Mouse (Mus musculus): ENCODE measurements at regions not wholly inside any gene's neighbourhood (a gene's known extent, or its start where the extent isn't known, plus 50 kb on each side); places are given as distances from the start of the nearest gene placed in this dataset.

- Histone ChIP-seq H3K4me3 (ENCODE audit: low read depth, low read length) (no peak overlapping the region), H3K9ac (ENCODE audit: low read length) (no peak overlapping the region), H3K36me3 (ENCODE audit: control insufficient read depth, insufficient read depth, low read length) (no peaks in the 10 kb centered on the region), H3K27ac (ENCODE audit: low read depth, low read length) (no peak overlapping the region), H3K9me3 (ENCODE audit: control insufficient read depth, low read length) (no peaks in the 10 kb centered on the region), H3K4me2 (ENCODE audit: low read depth) (no peak overlapping the region), H3K4me1 (ENCODE audit: control insufficient read depth, insufficient read depth, low read length) (no peaks in the 10 kb centered on the region), H3K27me3 (ENCODE audit: control insufficient read depth, insufficient read depth, low read length) (no peaks in the 10 kb centered on the region)
- no peak for DNase-seq (ENCODE audit: low spot score)
- 59% methylated on average over 5 of the region's 5 CpGs for WGBS
- no peak for ATAC-seq (ENCODE audit: insufficient read depth, low FRiP score, low TSS enrichment)
Measured at GRCm38 (mm10) chr4:47608673-47609072, 134.2 kb downstream of the Sec61b start.

DNA sequence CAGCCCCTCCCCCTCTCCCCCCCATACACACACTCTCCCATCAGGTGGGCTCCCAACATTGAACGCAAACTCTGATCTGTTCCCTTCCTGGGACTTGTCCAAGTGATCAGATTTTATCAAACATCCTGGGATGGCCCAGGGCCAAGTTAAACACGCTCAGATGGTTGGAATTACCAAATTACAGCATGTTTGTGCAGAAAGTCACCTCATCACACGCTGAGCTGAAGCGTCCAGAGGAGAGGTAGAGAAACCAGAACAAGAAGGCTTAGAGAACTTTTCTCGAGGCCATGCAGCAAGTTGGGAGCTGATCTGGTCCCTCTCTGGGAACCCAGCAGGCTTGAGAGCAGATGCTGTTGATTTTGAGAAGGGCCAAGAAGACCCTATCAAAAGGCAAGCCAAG, 136.5 kb downstream of the Sec61b start:
- 78% methylated on average over 5 of the region's 5 CpGs for WGBS
- H3K36me3 ChIP-seq (ENCODE audit: control insufficient read depth, insufficient read depth, low read length) = no peaks in the 10 kb centered on the region
- ATAC-seq (ENCODE audit: insufficient read depth, low FRiP score, low TSS enrichment) (no peak), DNase-seq (ENCODE audit: low spot score) (no peak)
- no peaks in the 10 kb centered on the region for H3K4me1 ChIP-seq (ENCODE audit: control insufficient read depth, insufficient read depth, low read length)
- H3K4me3 ChIP-seq (ENCODE audit: low read depth, low read length) = no peak overlapping the region
- H3K9me3 ChIP-seq (ENCODE audit: control insufficient read depth, low read length) = no peaks in the 10 kb centered on the region
- H3K27ac ChIP-seq (ENCODE audit: low read depth, low read length) = no peak overlapping the region
- H3K4me2 ChIP-seq (ENCODE audit: low read depth) = no peak overlapping the region
- H3K27me3 ChIP-seq (ENCODE audit: control insufficient read depth, insufficient read depth, low read length) = no peaks in the 10 kb centered on the region
- H3K9ac ChIP-seq (ENCODE audit: low read length) = no peak overlapping the region

DNA sequence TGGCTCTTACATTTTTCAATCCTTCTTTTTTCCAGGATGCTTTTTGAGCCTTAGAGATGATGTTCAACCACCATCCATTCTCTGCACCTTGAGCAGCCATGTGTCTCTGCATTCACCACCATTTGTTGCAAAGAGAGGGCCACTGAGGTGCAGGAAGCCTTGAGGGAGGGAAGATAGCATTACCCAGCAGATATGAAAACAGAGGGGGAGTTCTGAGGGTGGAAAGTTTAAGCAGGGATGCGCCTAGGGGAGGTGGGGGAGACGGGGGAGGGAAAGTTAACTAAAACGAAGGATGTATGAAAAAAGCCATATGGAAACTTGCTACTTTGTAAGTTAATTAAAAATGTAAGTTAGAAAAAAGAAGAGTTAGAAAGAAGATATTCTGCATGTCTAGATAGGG, 142.1 kb downstream of the Sec61b start:
- ATAC-seq (ENCODE audit: insufficient read depth, low FRiP score, low TSS enrichment) = no peak
- WGBS = 93% methylated on average over 3 of the region's 3 CpGs
- no peaks in the 10 kb centered on the region for H3K4me1 ChIP-seq (ENCODE audit: control insufficient read depth, insufficient read depth, low read length)

DNA sequence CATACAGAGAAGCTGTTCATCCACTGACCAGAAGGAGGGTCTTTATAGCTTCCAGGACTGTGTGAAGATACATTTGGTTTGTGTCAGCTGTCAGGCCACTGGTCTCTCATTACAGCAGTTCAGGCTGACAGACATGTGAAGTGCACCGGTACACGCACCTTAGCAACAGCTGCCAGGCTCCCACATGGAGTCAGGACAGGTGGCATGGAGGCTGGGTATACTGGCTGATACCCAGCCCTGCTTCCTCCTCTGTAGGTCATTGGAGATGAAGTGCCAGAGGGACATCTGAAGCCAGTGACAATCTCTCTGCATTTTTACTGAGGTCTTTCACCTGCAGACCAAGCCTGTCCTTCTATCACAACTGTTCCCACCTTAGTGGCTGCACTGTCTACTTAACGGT, 146.2 kb downstream of the Sec61b start:
- Histone ChIP-seq H3K4me3 (ENCODE audit: low read depth, low read length) (no peak overlapping the region), H3K4me2 (ENCODE audit: low read depth) (no peak overlapping the region), H3K4me1 (ENCODE audit: control insufficient read depth, insufficient read depth, low read length) (no peaks in the 10 kb centered on the region), H3K9ac (ENCODE audit: low read length) (no peak overlapping the region), H3K9me3 (ENCODE audit: control insufficient read depth, low read length) (no peaks in the 10 kb centered on the region), H3K27me3 (ENCODE audit: control insufficient read depth, insufficient read depth, low read length) (no peaks in the 10 kb centered on the region), H3K27ac (ENCODE audit: low read depth, low read length) (no peak overlapping the region), H3K36me3 (ENCODE audit: control insufficient read depth, insufficient read depth, low read length) (no peaks in the 10 kb centered on the region)
- no peak for ATAC-seq (ENCODE audit: insufficient read depth, low FRiP score, low TSS enrichment)
- WGBS = 88% methylated on average over 3 of the region's 3 CpGs
- no peak for DNase-seq (ENCODE audit: low spot score)

More for the DNA sequence above, 142.1 kb downstream of the Sec61b start:
- Histone ChIP-seq H3K27me3 (ENCODE audit: control insufficient read depth, insufficient read depth, low read length) (no peaks in the 10 kb centered on the region), H3K9ac (ENCODE audit: low read length) (no peak overlapping the region), H3K27ac (ENCODE audit: low read depth, low read length) (no peak overlapping the region), H3K36me3 (ENCODE audit: control insufficient read depth, insufficient read depth, low read length) (no peaks in the 10 kb centered on the region), H3K9me3 (ENCODE audit: control insufficient read depth, low read length) (no peaks in the 10 kb centered on the region), H3K4me2 (ENCODE audit: low read depth) (no peak overlapping the region), H3K4me3 (ENCODE audit: low read depth, low read length) (no peak overlapping the region)
- no peak for DNase-seq (ENCODE audit: low spot score)

DNA sequence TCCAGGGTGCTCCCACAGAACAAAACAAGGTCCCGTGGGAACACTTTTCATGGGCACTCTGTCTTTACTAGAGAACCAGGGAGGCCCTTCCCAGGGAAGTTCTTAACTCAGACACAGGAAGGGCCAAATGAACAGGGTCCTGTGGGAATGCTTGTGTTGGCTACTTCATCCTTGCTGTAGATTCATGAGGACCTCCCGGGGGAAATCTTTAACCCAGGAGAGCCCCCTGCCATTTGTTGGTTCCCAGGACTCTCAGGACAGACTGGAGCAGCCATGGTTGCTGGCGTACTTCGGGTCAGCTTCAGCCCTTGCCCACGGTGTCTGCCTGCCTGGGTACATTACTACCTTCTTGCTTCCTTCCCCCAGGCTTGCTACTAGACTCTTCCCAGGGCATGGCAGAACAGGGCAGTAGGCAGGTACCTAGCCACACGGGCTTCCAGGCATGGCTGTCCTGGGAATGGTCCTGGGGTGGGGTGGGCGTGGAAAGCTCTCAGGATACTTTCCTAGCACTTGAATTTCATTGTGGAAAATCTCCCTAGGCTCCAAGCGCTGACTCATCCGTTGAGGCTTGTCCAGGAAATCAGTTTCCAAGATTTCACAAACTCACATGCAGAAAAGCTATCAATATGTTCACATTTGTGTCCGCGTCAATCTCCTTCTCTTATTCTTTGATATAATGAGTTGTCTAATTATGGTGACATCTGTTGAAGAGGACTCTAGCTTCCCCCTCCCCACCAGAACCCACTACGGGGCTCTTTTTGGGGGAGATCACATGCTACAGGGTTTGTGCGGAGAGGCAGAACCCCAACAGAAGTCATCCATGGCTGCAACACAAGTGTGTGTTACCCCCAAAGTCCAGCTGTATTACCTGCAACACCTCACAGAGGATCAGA, 148.6 kb downstream of the Sec61b start:
- no peak overlapping the region for H3K4me2 ChIP-seq (ENCODE audit: low read depth)
- no peaks in the 10 kb centered on the region for H3K36me3 ChIP-seq (ENCODE audit: control insufficient read depth, insufficient read depth, low read length)
- 89% methylated on average over 13 of the region's 13 CpGs for WGBS
- H3K27me3 ChIP-seq (ENCODE audit: control insufficient read depth, insufficient read depth, low read length) = no peaks in the 10 kb centered on the region
- no peak overlapping the region for H3K27ac ChIP-seq (ENCODE audit: low read depth, low read length)
- no peak for ATAC-seq (ENCODE audit: insufficient read depth, low FRiP score, low TSS enrichment)
- no peaks in the 10 kb centered on the region for H3K9me3 ChIP-seq (ENCODE audit: control insufficient read depth, low read length)
- H3K9ac ChIP-seq (ENCODE audit: low read length) = no peak overlapping the region
- H3K4me3 ChIP-seq (ENCODE audit: low read depth, low read length) = no peak overlapping the region
- H3K4me1 ChIP-seq (ENCODE audit: control insufficient read depth, insufficient read depth, low read length) = no peaks in the 10 kb centered on the region
- DNase-seq (ENCODE audit: low spot score) = no peak

DNA sequence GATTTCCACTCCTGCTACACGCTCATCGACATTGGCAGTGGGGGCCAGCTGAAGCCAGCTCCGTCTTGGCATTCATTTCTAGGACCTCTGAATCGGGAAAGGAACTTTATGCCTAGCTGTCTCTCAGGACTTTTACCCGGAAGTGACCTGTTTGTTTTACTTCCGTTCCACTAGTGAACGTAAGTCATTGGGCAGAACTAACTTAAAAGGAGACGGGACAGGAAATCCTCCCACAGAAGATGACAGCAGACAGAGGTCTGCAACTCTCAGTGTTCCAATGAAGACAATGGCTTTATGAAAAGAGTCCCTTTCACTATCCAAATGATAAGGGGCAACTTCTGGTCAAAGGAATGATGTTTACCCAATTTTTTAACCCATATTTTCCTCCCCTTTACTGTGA, 155.5 kb downstream of the Sec61b start:
- no peaks in the 10 kb centered on the region for H3K9me3 ChIP-seq (ENCODE audit: control insufficient read depth, low read length)
- H3K36me3 ChIP-seq (ENCODE audit: control insufficient read depth, insufficient read depth, low read length) = no peaks in the 10 kb centered on the region
- H3K4me2 ChIP-seq (ENCODE audit: low read depth) = no peak overlapping the region
- no peaks in the 10 kb centered on the region for H3K4me1 ChIP-seq (ENCODE audit: control insufficient read depth, insufficient read depth, low read length)
- DNase-seq (ENCODE audit: low spot score) = no peak
- 68% methylated on average over 8 of the region's 8 CpGs for WGBS
- no peaks in the 10 kb centered on the region for H3K27me3 ChIP-seq (ENCODE audit: control insufficient read depth, insufficient read depth, low read length)
- H3K9ac ChIP-seq (ENCODE audit: low read length) = no peak overlapping the region
- H3K27ac ChIP-seq (ENCODE audit: low read depth, low read length) = no peak overlapping the region
- no peak overlapping the region for H3K4me3 ChIP-seq (ENCODE audit: low read depth, low read length)
- ATAC-seq (ENCODE audit: insufficient read depth, low FRiP score, low TSS enrichment) = no peak

DNA sequence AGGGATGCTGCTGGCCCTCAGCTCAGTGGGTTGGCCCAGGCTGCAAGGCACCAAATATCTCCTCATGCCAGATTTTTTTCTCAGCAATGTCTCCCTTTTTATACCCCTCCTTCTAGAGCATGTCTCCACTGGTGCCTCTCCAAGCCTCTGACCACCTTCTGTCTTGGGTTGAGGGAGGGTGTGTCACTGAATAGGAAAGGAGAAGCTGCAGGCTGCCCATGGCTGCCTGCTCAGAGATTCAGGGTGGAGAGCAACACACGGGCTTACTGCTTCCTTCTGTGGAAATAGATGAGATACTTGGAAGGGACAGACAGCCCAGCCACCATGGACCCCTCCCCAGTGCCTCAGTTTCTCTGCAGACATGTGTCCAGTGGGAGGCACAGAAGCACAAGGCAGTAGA, 156.0 kb downstream of the Sec61b start:
- H3K4me3 ChIP-seq (ENCODE audit: low read depth, low read length) = no peak overlapping the region
- H3K9ac ChIP-seq (ENCODE audit: low read length) = no peak overlapping the region
- ATAC-seq (ENCODE audit: insufficient read depth, low FRiP score, low TSS enrichment) (no peak), DNase-seq (ENCODE audit: low spot score) (no peak)
- no peak overlapping the region for H3K27ac ChIP-seq (ENCODE audit: low read depth, low read length)
- H3K27me3 ChIP-seq (ENCODE audit: control insufficient read depth, insufficient read depth, low read length) = no peaks in the 10 kb centered on the region
- H3K4me2 ChIP-seq (ENCODE audit: low read depth) = no peak overlapping the region
- WGBS = 67% methylated on average over 1 of the region's 1 CpGs
- no peaks in the 10 kb centered on the region for H3K9me3 ChIP-seq (ENCODE audit: control insufficient read depth, low read length)
- no peaks in the 10 kb centered on the region for H3K36me3 ChIP-seq (ENCODE audit: control insufficient read depth, insufficient read depth, low read length)
- H3K4me1 ChIP-seq (ENCODE audit: control insufficient read depth, insufficient read depth, low read length) = no peaks in the 10 kb centered on the region

DNA sequence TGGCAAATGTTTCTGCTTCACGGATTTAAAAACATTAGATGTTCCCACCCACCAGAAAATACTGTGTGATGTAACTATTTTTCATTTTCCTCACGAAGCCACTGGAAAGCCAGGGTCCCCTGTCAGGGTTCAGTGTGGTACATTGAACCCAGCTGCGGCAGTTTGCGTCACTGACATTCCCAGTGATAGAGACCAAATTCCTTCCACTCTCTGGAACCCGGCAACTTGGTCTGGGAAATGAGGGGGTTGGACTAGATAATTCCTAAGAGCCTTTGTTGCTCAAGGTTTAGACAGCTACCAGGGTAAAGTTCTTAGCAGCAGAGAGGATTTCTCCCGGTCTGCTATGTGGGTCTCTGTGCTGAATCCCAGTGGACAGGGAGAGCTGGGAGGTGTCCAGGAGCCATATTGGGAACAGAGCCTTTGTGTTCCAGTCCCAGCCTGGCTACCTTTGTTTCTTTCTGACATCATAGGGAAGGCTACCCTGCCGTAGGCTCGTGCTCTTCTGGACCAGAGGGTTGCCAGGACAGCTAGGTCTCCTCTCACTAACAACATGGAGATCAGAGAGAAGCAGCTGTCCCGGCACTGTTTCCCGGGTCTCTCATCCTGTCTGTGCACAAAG, 164.5 kb downstream of the Sec61b start:
- DNase-seq (ENCODE audit: low spot score) = no peak
- Histone ChIP-seq H3K27me3 (ENCODE audit: control insufficient read depth, insufficient read depth, low read length) (no peaks in the 10 kb centered on the region), H3K4me1 (ENCODE audit: control insufficient read depth, insufficient read depth, low read length) (no peaks in the 10 kb centered on the region), H3K9ac (ENCODE audit: low read length) (no peak overlapping the region), H3K27ac (ENCODE audit: low read depth, low read length) (no peak overlapping the region), H3K9me3 (ENCODE audit: control insufficient read depth, low read length) (no peaks in the 10 kb centered on the region), H3K36me3 (ENCODE audit: control insufficient read depth, insufficient read depth, low read length) (no peaks in the 10 kb centered on the region), H3K4me3 (ENCODE audit: low read depth, low read length) (no peak overlapping the region), H3K4me2 (ENCODE audit: low read depth) (no peak overlapping the region)
- no peak for ATAC-seq (ENCODE audit: insufficient read depth, low FRiP score, low TSS enrichment)
- 71% methylated on average over 10 of the region's 10 CpGs for WGBS

GRCm38 (mm10) chr4:47645093-47645492, 170.6 kb downstream of the Sec61b start:
- no peak overlapping the region for H3K4me2 ChIP-seq (ENCODE audit: low read depth)
- H3K36me3 ChIP-seq (ENCODE audit: control insufficient read depth, insufficient read depth, low read length) = no peaks in the 10 kb centered on the region
- ATAC-seq (ENCODE audit: insufficient read depth, low FRiP score, low TSS enrichment) = no peak
- H3K9me3 ChIP-seq (ENCODE audit: control insufficient read depth, low read length) = no peaks in the 10 kb centered on the region
- no peaks in the 10 kb centered on the region for H3K27me3 ChIP-seq (ENCODE audit: control insufficient read depth, insufficient read depth, low read length)
- no peak overlapping the region for H3K27ac ChIP-seq (ENCODE audit: low read depth, low read length)
- no peak overlapping the region for H3K9ac ChIP-seq (ENCODE audit: low read length)
- no peak overlapping the region for H3K4me3 ChIP-seq (ENCODE audit: low read depth, low read length)
- WGBS = 38% methylated on average over 1 of the region's 1 CpGs
- DNase-seq (ENCODE audit: low spot score) = no peak
- H3K4me1 ChIP-seq (ENCODE audit: control insufficient read depth, insufficient read depth, low read length) = peaks cover 2% of the 10 kb centered on the region; the same call in 1 of the 2 replicates
